Mouse (Mus musculus): ENCODE measurements around the gene Setd6. TPM values are rescaled to one million over a fixed set of nuclear protein-coding genes. Genes with fewer than 3 reads are reported as not detected.

The Setd6 gene
- total RNA-seq (2023): 10 to 100 TPM; 16.1 to 22.7 TPM

DNA sequence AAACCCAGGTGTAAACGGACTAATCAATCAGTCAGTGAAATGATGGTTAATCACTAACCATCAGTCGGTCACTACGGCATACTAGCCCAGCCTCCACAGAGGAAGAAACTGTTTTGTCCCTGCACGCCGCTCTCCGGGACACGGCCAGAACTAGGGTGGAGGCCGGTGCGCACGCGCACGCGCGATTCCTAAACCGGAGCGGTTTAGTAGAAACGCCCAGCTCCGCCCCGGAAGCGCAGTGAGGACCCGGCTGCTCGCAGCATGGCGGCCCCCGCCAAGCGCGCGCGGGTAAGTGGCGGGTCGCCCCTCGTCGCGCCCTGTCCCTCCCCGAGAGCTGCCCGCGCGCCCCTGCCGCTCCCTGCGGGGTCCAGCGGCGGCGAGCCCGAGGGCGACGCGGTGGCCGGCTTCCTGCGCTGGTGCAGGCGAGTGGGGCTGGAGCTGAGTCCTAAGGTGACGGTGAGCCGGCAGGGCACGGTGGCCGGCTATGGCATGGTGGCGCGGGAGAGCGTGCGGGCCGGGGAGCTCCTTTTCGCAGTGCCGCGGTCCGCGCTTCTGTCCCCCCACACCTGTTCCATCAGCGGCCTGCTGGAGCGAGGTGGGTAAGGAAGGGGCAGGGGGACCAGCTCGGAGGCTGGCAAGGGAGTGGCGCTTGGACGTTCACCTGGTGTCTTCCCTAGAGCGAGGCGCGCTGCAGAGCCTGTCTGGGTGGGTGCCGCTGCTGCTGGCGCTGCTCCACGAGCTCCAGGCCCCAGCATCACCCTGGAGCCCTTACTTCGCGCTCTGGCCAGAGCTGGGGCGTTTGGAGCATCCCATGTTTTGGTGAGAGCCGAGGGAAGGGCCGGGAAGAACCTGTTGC is at the start of gene Setd6:
TSS of gene Setd6 (plus strand) at position 206 of the 856 bp plus-strand sequence.

DNA sequence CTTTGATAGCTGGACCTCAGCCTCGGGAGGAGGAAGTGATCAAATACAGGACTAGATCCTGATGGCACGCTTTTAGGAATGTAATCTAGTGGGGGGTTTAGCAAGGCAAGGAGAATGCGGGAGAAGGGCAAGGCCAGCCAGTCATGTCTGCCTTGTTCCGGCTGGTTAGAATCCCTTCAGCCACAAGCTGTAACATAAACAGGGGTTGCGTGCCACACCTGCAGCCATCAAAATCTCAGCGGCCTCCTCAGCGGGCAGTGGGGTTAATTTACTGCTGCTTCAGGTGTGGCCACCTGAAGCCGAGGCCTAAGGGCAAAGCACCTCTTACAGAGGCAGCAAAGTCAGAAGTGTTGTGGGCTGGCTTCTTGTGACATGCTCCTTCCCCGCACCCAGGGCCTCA is 39.0 kb upstream of the Setd6 start, which contains the start of gene Ndrg4:
TSS of gene Ndrg4 (plus strand) at position 350 of the 400 bp plus-strand sequence.

Other genes starting within 250 kb of the Setd6 start
- gene Csnk2a2, start 225.8 kb upstream of the Setd6 start, total RNA-seq (2023): 10 to 100 TPM; 61.3 to 68.6 TPM
- not detected for gene Ccdc113, start 181.8 kb upstream of the Setd6 start, total RNA-seq (2023)
- not detected for gene Prss54, start 139.5 kb upstream of the Setd6 start, total RNA-seq (2023)
- gene Gins3, start 82.4 kb upstream of the Setd6 start, total RNA-seq (2023): 1 to 10 TPM; 2.2 to 3.2 TPM
- under 1 TPM in 1 of 2 experiments, not detected in 1; 0.73 TPM for gene Ndrg4, start 38.9 kb upstream of the Setd6 start, total RNA-seq (2023)
- gene Cnot1, start 91.6 kb downstream of the Setd6 start, total RNA-seq (2023): 100 to 1,000 TPM; 224 to 232 TPM
- gene Sap18b, start 109.5 kb downstream of the Setd6 start, total RNA-seq (2023): 10 to 100 TPM; 73.5 to 99.2 TPM
- gene Slc38a7, start 137.7 kb downstream of the Setd6 start, total RNA-seq (2023): 10 to 100 TPM; 20.6 to 24.9 TPM
- gene Got2, start 172.7 kb downstream of the Setd6 start, total RNA-seq (2023): 10 to 100 TPM; 53.5 to 55.0 TPM